Mouse (Mus musculus): ENCODE data around the gene Sfswap. TPM values are rescaled to one million over a fixed set of nuclear protein-coding genes. Genes with fewer than 3 reads are reported as not detected.

Sfswap gene
- polyA plus RNA-seq, 1 experiment = 194 TPM

DNA sequence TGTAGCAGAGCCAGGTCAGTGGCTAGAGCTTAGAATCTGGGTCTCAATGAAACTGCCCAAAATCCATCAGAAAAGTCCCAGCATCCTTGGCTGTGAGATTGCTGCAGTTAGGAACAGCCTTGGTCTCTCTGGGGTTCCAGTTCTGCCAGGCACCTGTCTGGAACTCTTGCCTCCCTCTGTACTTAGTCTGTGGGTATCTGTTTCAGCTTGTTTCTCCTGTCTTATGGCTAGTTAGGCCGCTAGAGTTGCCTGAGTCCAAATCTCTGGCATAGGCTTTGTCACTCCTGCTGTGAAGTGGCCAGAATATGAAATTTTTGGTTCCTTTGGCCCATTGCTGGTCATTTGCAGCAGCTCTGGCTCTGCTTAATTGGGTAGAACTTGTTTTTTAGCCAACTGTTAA is 17.8 kb downstream of the Sfswap start:
- peak overlapping the region; percentile 69 for H3K27ac ChIP-seq (ENCODE audit: insufficient read depth, low read length)
- peak; percentile 61 to 77 for DNase-seq
- TF ChIP-seq CTCF (IDR thresholded peaks at IDR 0.05; ENCODE audit: borderline replicate concordance, insufficient read depth, low read depth, low read length) = no peak
- TF ChIP-seq POLR2A (IDR thresholded peaks at IDR 0.05; ENCODE audit: borderline replicate concordance, insufficient read depth, low read length) = no peak
- H3K27me3 ChIP-seq (ENCODE audit: control insufficient read depth, insufficient read depth, low read length) = no peaks in the 10 kb centered on the region
- no peak overlapping the region for H3K4me3 ChIP-seq (replicated peaks; ENCODE audit: insufficient read depth, low read depth, low read length)
- H3K4me1 ChIP-seq (ENCODE audit: control insufficient read depth, insufficient read depth, low read length) = peaks cover 22% of the 10 kb centered on the region
- 3% methylated on average over 1 of the region's 1 CpGs for WGBS

DNA sequence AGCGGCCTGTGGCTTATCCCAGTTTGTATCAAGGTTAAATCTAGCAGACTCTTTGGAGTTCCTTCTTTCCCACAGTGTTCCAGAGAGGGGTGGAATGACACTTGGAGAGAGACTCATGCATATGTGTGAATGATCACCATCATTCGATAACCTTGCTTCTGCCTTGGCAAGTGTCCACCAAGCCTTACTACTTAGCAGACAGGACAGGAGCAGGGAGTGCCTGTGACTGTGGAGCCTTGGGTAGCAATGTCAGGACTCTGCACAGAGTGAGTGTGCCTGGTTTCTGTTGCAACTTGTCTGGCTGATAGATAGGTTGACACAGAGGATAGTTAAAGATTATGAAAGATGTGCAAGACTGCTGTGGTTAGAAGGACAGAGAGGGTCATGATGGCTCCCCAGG is 18.6 kb downstream of the Sfswap start:
- WGBS = 66% methylated on average over 2 of the region's 2 CpGs
- Histone ChIP-seq H3K4me3 (replicated peaks; ENCODE audit: insufficient read depth, low read depth, low read length) (no peak overlapping the region), H3K4me1 (ENCODE audit: control insufficient read depth, insufficient read depth, low read length) (peaks cover 22% of the 10 kb centered on the region), H3K27me3 (ENCODE audit: control insufficient read depth, insufficient read depth, low read length) (no peaks in the 10 kb centered on the region), H3K27ac (ENCODE audit: insufficient read depth, low read length) (peak overlapping the region; percentile 56; the same call in 1 of the 2 replicates)
- no peak for DNase-seq
- TF ChIP-seq CTCF (IDR thresholded peaks at IDR 0.05; ENCODE audit: borderline replicate concordance, insufficient read depth, low read depth, low read length) = no peak
- no peak for TF ChIP-seq POLR2A (IDR thresholded peaks at IDR 0.05; ENCODE audit: borderline replicate concordance, insufficient read depth, low read length)

DNA sequence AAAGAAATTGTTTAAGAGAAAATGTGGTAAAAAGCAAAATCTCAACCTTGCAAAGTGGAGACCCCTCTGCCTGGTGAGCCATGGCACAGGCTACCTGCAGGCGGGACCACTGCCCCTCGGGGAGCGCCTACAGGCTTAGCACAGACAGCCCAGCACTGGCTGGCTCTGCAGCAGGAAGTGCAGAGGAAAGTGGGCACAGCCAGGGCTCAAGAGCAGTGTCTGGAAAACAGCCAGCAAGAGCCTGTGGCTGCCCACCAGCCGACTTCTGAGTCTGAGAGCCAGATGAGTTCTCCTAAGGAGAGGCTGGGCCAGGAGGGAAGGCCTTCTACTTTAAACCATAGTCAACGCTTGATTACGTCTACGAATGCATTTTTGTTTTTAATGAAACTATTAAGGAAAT is 20.5 kb downstream of the Sfswap start:
- no peaks in the 10 kb centered on the region for H3K27me3 ChIP-seq (ENCODE audit: control insufficient read depth, insufficient read depth, low read length)
- no peak overlapping the region for H3K27ac ChIP-seq (ENCODE audit: insufficient read depth, low read length)
- DNase-seq = no peak
- H3K4me1 ChIP-seq (ENCODE audit: control insufficient read depth, insufficient read depth, low read length) = peaks cover 22% of the 10 kb centered on the region
- H3K4me3 ChIP-seq (replicated peaks; ENCODE audit: insufficient read depth, low read depth, low read length) = no peak overlapping the region
- WGBS = 44% methylated on average over 7 of the region's 7 CpGs
- TF ChIP-seq POLR2A (IDR thresholded peaks at IDR 0.05; ENCODE audit: borderline replicate concordance, insufficient read depth, low read length) = no peak

- no peak overlapping the region for H3K27ac ChIP-seq (ENCODE audit: insufficient read depth, low read length)
- no peak for TF ChIP-seq CTCF (IDR thresholded peaks at IDR 0.05; ENCODE audit: borderline replicate concordance, insufficient read depth, low read depth, low read length)
- H3K4me3 ChIP-seq (replicated peaks; ENCODE audit: insufficient read depth, low read depth, low read length) = no peak overlapping the region
- no peaks in the 10 kb centered on the region for H3K27me3 ChIP-seq (ENCODE audit: control insufficient read depth, insufficient read depth, low read length)
- no peak for DNase-seq
- WGBS = 71% methylated on average over 3 of the region's 3 CpGs
- H3K4me1 ChIP-seq (ENCODE audit: control insufficient read depth, insufficient read depth, low read length) = peaks cover 22% of the 10 kb centered on the region
Observed at GRCm38 (mm10) chr5:129521913-129522312, 20.9 kb downstream of the Sfswap start.

GRCm38 (mm10) chr5:129523166-129523565 is 22.1 kb downstream of the Sfswap start:
- H3K4me3 ChIP-seq (replicated peaks; ENCODE audit: insufficient read depth, low read depth, low read length) = no peak overlapping the region
- H3K27me3 ChIP-seq (ENCODE audit: control insufficient read depth, insufficient read depth, low read length) = no peaks in the 10 kb centered on the region
- no peak for DNase-seq
- TF ChIP-seq POLR2A (IDR thresholded peaks at IDR 0.05; ENCODE audit: borderline replicate concordance, insufficient read depth, low read length) = no peak
- no peak for TF ChIP-seq CTCF (IDR thresholded peaks at IDR 0.05; ENCODE audit: borderline replicate concordance, insufficient read depth, low read depth, low read length)
- peaks cover 19% of the 10 kb centered on the region for H3K4me1 ChIP-seq (ENCODE audit: control insufficient read depth, insufficient read depth, low read length)
- no peak overlapping the region for H3K27ac ChIP-seq (ENCODE audit: insufficient read depth, low read length)
- WGBS = 75% methylated on average over 3 of the region's 3 CpGs

GRCm38 (mm10) chr5:129524751-129525150 is 23.7 kb downstream of the Sfswap start:
- peaks cover 5% of the 10 kb centered on the region; the same call in 1 of the 2 replicates for H3K4me1 ChIP-seq (ENCODE audit: control insufficient read depth, insufficient read depth, low read length)
- H3K27ac ChIP-seq (ENCODE audit: insufficient read depth, low read length) = no peak overlapping the region
- no peak overlapping the region for H3K4me3 ChIP-seq (replicated peaks; ENCODE audit: insufficient read depth, low read depth, low read length)
- TF ChIP-seq POLR2A (IDR thresholded peaks at IDR 0.05; ENCODE audit: borderline replicate concordance, insufficient read depth, low read length) (no peak), CTCF (IDR thresholded peaks at IDR 0.05; ENCODE audit: borderline replicate concordance, insufficient read depth, low read depth, low read length) (no peak)
- 87% methylated on average over 5 of the region's 5 CpGs for WGBS
- DNase-seq = no peak
- H3K27me3 ChIP-seq (ENCODE audit: control insufficient read depth, insufficient read depth, low read length) = no peaks in the 10 kb centered on the region

GRCm38 (mm10) chr5:129527162-129527561 is 26.1 kb downstream of the Sfswap start:
- H3K27me3 ChIP-seq (ENCODE audit: control insufficient read depth, insufficient read depth, low read length) = no peaks in the 10 kb centered on the region
- no peak overlapping the region for H3K27ac ChIP-seq (ENCODE audit: insufficient read depth, low read length)
- no peak for DNase-seq
- H3K4me1 ChIP-seq (ENCODE audit: control insufficient read depth, insufficient read depth, low read length) = no peaks in the 10 kb centered on the region
- TF ChIP-seq POLR2A (IDR thresholded peaks at IDR 0.05; ENCODE audit: borderline replicate concordance, insufficient read depth, low read length) = no peak
- no peak for TF ChIP-seq CTCF (IDR thresholded peaks at IDR 0.05; ENCODE audit: borderline replicate concordance, insufficient read depth, low read depth, low read length)
- no peak overlapping the region for H3K4me3 ChIP-seq (replicated peaks; ENCODE audit: insufficient read depth, low read depth, low read length)
- WGBS = 89% methylated on average over 5 of the region's 5 CpGs

DNA sequence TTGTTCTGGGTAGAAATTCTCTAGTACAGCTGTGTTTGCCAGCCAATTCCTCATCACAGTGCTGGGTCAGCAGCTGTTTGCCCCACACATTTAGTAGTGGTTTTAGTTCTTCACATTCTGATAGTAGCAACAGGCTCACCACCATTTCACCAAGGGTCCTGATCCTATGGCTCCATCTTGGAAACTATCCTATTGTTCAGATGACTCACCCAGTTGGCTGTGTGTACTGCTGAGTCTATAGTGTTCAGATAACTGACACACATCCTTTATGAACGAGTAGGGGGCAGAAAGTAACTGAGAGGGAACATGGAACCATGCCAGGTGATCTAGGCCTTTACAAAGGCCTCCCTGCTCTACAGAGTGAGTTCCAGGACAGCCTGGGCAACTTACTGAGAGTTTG is 28.6 kb downstream of the Sfswap start:
- peaks cover 6% of the 10 kb centered on the region for H3K4me1 ChIP-seq (ENCODE audit: control insufficient read depth, insufficient read depth, low read length)
- WGBS = 13% methylated on average over 1 of the region's 1 CpGs
- no peak for DNase-seq
- no peak overlapping the region for H3K27ac ChIP-seq (ENCODE audit: insufficient read depth, low read length)
- TF ChIP-seq POLR2A (IDR thresholded peaks at IDR 0.05; ENCODE audit: borderline replicate concordance, insufficient read depth, low read length) (no peak), CTCF (IDR thresholded peaks at IDR 0.05; ENCODE audit: borderline replicate concordance, insufficient read depth, low read depth, low read length) (no peak)
- no peak overlapping the region for H3K4me3 ChIP-seq (replicated peaks; ENCODE audit: insufficient read depth, low read depth, low read length)
- no peaks in the 10 kb centered on the region for H3K27me3 ChIP-seq (ENCODE audit: control insufficient read depth, insufficient read depth, low read length)

Data from cerebellum, adult 2 months (tissue).